Mouse (Mus musculus): ENCODE measurements at regions not wholly inside any gene's neighbourhood (a gene's known extent, or its start where the extent isn't known, plus 50 kb on each side); places are given as distances from the start of the nearest gene placed in this dataset.

DNA sequence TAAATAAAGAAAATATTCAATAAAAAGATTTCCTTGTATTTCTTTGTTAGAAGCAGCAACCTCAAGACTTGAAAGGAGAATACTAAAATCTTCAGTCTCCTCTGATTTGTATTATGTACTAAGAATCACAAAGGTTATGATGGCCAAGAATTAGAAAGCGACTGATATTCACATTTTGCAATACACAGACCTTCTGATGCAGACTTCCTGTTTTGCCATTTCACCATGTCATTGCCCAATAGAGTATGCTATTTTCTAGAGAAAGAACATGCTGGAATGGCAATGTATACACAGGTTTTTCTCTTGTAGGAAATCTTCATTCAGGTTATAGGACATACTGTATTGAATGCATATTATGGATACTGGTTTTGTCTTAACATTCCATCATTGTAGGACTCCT, 250.7 kb upstream of the Chrm2 start:
- no peak for TF ChIP-seq CHD2 (IDR thresholded peaks at IDR 0.05; ENCODE audit: low read depth, low read length)
- no peak for TF ChIP-seq HCFC1 (IDR thresholded peaks at IDR 0.05; ENCODE audit: borderline replicate concordance, insufficient read depth, low read length)
- DNase-seq (ENCODE audit: low read depth, low spot score), result no peak
- Histone ChIP-seq H3K4me3 (ENCODE audit: insufficient read depth in 1 of 2, low read depth in 1 of 2, low read length in 2 of 2, poor library complexity in 1 of 2, severe bottlenecking in 1 of 2) (no peak overlapping the region), H3K27ac (ENCODE audit: insufficient read depth, low read depth, low read length, poor library complexity, severe bottlenecking) (no peak overlapping the region), H3K36me3 (ENCODE audit: control insufficient read depth, insufficient read depth, low read length, poor library complexity, severe bottlenecking) (no peaks in the 10 kb centered on the region), H3K9ac (ENCODE audit: insufficient read depth, low read depth, low read length, poor library complexity, severe bottlenecking) (no peak overlapping the region), H3K4me1 (ENCODE audit: control insufficient read depth in 2 of 2, insufficient read depth in 2 of 2, low read length in 2 of 2, poor library complexity in 1 of 2) (no peaks in the 10 kb centered on the region), H3K9me3 (ENCODE audit: control insufficient read depth, insufficient read depth, low read depth, low read length) (no peaks in the 10 kb centered on the region)
- in situ Hi-C loops (cut with MboI; ENCODE audit: low sequenced_read_pairs in 2 of 2, unreplicated experiment in 2 of 2), result no loop called here

DNA sequence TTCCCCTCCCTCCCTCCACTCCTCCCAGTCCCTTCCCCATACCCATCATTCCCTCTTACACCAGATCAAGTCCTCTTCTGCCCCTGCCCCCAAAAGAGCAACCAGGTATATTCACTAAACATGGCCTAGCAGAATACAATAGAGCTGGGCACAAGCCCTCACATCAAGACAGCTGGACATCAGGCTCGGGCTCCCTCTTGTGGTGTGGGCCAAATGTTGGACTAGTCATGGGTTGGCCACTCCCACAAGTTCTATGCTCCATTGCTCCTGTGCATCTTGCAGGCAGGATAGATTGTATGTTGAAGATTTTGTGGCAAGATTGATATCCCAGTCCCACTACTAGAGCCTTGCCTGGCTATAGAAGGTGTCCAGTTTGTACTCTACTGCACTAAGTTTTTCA, 240.6 kb upstream of the Chrm2 start:
- Histone ChIP-seq H3K9ac (ENCODE audit: insufficient read depth, low read depth, low read length, poor library complexity, severe bottlenecking) (no peak overlapping the region), H3K4me3 (ENCODE audit: insufficient read depth in 1 of 2, low read depth in 1 of 2, low read length in 2 of 2, poor library complexity in 1 of 2, severe bottlenecking in 1 of 2) (no peak overlapping the region), H3K4me1 (ENCODE audit: control insufficient read depth in 2 of 2, insufficient read depth in 2 of 2, low read length in 2 of 2, poor library complexity in 1 of 2) (no peaks in the 10 kb centered on the region), H3K9me3 (ENCODE audit: control insufficient read depth, insufficient read depth, low read depth, low read length) (no peaks in the 10 kb centered on the region), H3K36me3 (ENCODE audit: control insufficient read depth, insufficient read depth, low read length, poor library complexity, severe bottlenecking) (no peaks in the 10 kb centered on the region), H3K27ac (ENCODE audit: insufficient read depth, low read depth, low read length, poor library complexity, severe bottlenecking) (no peak overlapping the region)
- in situ Hi-C loops (cut with MboI; ENCODE audit: low sequenced_read_pairs in 2 of 2, unreplicated experiment in 2 of 2), result no loop called here
- no peak for DNase-seq (ENCODE audit: low read depth, low spot score)
- TF ChIP-seq ZC3H11A (IDR thresholded peaks at IDR 0.05; ENCODE audit: borderline replicate concordance, low read depth, low read length) (no peak), ZNF384 (IDR thresholded peaks at IDR 0.05; ENCODE audit: low read depth, low read length) (no peak), HCFC1 (IDR thresholded peaks at IDR 0.05; ENCODE audit: borderline replicate concordance, insufficient read depth, low read length) (no peak), CHD2 (IDR thresholded peaks at IDR 0.05; ENCODE audit: low read depth, low read length) (no peak), MAFK (IDR thresholded peaks at IDR 0.05; ENCODE audit: insufficient read depth, low read depth, low read length) (no peak)

DNA sequence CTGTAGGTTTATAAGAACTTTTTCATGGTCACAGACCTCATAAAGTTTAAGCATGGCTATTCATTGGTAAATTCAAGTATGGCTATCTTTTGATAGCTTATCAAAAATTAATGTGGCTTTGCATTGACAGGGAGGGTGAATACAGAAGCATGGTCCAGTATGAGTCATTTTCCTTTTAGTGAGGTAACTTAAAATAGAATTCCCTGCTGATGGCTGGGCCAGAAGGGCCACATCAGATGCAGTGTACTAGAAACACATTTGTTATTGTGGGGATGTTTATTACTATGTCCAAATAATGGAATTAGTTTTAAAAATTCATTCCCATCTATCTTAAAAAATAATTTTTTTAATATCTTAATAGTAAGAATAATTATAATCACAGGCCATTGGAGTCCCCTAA, 213.4 kb upstream of the Chrm2 start:
- Histone ChIP-seq H3K9ac (ENCODE audit: insufficient read depth, low read depth, low read length, poor library complexity, severe bottlenecking) (no peak overlapping the region), H3K36me3 (ENCODE audit: control insufficient read depth, insufficient read depth, low read length, poor library complexity, severe bottlenecking) (no peaks in the 10 kb centered on the region), H3K9me3 (ENCODE audit: control insufficient read depth, insufficient read depth, low read depth, low read length) (no peaks in the 10 kb centered on the region), H3K4me1 (ENCODE audit: control insufficient read depth in 2 of 2, insufficient read depth in 2 of 2, low read length in 2 of 2, poor library complexity in 1 of 2) (no peaks in the 10 kb centered on the region), H3K4me3 (ENCODE audit: insufficient read depth in 1 of 2, low read depth in 1 of 2, low read length in 2 of 2, poor library complexity in 1 of 2, severe bottlenecking in 1 of 2) (no peak overlapping the region), H3K27ac (ENCODE audit: insufficient read depth, low read depth, low read length, poor library complexity, severe bottlenecking) (no peak overlapping the region)
- DNase-seq (ENCODE audit: low read depth, low spot score), result no peak
- in situ Hi-C loops (cut with MboI; ENCODE audit: low sequenced_read_pairs in 2 of 2, unreplicated experiment in 2 of 2), result no loop called here
- TF ChIP-seq MAFK (IDR thresholded peaks at IDR 0.05; ENCODE audit: insufficient read depth, low read depth, low read length), result no peak

DNA sequence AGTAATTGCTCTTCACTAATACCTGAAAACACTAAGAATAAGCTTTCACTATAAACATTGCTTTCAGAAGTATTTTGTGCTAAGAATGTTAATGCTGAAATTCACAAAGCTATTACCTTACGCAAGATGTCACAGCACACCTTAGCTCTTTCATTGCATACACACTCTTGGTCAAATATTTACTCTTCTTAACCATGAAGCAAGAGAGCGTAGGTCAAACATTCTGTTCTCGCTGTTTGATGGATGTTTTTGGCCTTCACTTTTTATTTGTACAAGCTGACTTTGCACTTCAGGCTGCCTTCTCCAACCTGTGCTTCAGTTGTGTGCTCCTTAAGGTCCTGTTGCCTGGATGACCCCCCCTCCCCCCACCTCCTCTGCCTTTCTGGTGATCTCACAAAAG, 212.8 kb upstream of the Chrm2 start:
- in situ Hi-C loops (cut with MboI; ENCODE audit: low sequenced_read_pairs in 2 of 2, unreplicated experiment in 2 of 2), result no loop called here
- no peaks in the 10 kb centered on the region for H3K36me3 ChIP-seq (ENCODE audit: control insufficient read depth, insufficient read depth, low read length, poor library complexity, severe bottlenecking)
- TF ChIP-seq HCFC1 (IDR thresholded peaks at IDR 0.05; ENCODE audit: borderline replicate concordance, insufficient read depth, low read length) (no peak), ZC3H11A (IDR thresholded peaks at IDR 0.05; ENCODE audit: borderline replicate concordance, low read depth, low read length) (no peak), ZNF384 (IDR thresholded peaks at IDR 0.05; ENCODE audit: low read depth, low read length) (no peak), MAFK (IDR thresholded peaks at IDR 0.05; ENCODE audit: insufficient read depth, low read depth, low read length) (no peak), CHD2 (IDR thresholded peaks at IDR 0.05; ENCODE audit: low read depth, low read length) (no peak)
- DNase-seq (ENCODE audit: low read depth, low spot score), result no peak
- H3K9ac ChIP-seq (ENCODE audit: insufficient read depth, low read depth, low read length, poor library complexity, severe bottlenecking), result no peak overlapping the region
- H3K27ac ChIP-seq (ENCODE audit: insufficient read depth, low read depth, low read length, poor library complexity, severe bottlenecking), result no peak overlapping the region
- no peaks in the 10 kb centered on the region for H3K9me3 ChIP-seq (ENCODE audit: control insufficient read depth, insufficient read depth, low read depth, low read length)
- H3K4me3 ChIP-seq (ENCODE audit: insufficient read depth in 1 of 2, low read depth in 1 of 2, low read length in 2 of 2, poor library complexity in 1 of 2, severe bottlenecking in 1 of 2), result no peak overlapping the region
- H3K4me1 ChIP-seq (ENCODE audit: control insufficient read depth in 2 of 2, insufficient read depth in 2 of 2, low read length in 2 of 2, poor library complexity in 1 of 2), result no peaks in the 10 kb centered on the region

DNA sequence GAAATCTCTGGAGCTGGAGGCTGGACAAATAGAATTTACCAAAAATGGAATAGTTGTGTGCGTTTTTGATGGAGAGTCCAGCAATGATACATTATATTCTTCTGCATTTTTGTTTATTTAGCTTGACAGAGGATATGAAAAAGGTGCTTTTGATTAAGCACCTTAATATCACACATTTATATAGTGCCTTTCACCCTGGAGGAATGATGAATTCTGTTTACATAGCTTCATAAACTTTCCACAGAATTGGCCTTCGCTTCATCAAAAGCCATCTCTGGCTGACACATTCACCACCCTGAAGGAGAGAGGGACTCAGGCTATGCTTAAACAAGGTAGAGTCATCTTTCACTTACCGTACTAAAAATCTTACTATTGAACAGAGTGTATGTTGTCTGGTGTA, 208.0 kb upstream of the Chrm2 start:
- H3K9ac ChIP-seq (ENCODE audit: insufficient read depth, low read depth, low read length, poor library complexity, severe bottlenecking), result no peak overlapping the region
- no peak overlapping the region for H3K27ac ChIP-seq (ENCODE audit: insufficient read depth, low read depth, low read length, poor library complexity, severe bottlenecking)
- in situ Hi-C loops (cut with MboI; ENCODE audit: low sequenced_read_pairs in 2 of 2, unreplicated experiment in 2 of 2), result no loop called here
- H3K9me3 ChIP-seq (ENCODE audit: control insufficient read depth, insufficient read depth, low read depth, low read length), result no peaks in the 10 kb centered on the region
- TF ChIP-seq ZNF384 (IDR thresholded peaks at IDR 0.05; ENCODE audit: low read depth, low read length) (no peak), CHD2 (IDR thresholded peaks at IDR 0.05; ENCODE audit: low read depth, low read length) (no peak), HCFC1 (IDR thresholded peaks at IDR 0.05; ENCODE audit: borderline replicate concordance, insufficient read depth, low read length) (no peak), MAFK (IDR thresholded peaks at IDR 0.05; ENCODE audit: insufficient read depth, low read depth, low read length) (no peak), ZC3H11A (IDR thresholded peaks at IDR 0.05; ENCODE audit: borderline replicate concordance, low read depth, low read length) (no peak)
- no peak overlapping the region for H3K4me3 ChIP-seq (ENCODE audit: insufficient read depth in 1 of 2, low read depth in 1 of 2, low read length in 2 of 2, poor library complexity in 1 of 2, severe bottlenecking in 1 of 2)
- H3K4me1 ChIP-seq (ENCODE audit: control insufficient read depth in 2 of 2, insufficient read depth in 2 of 2, low read length in 2 of 2, poor library complexity in 1 of 2), result no peaks in the 10 kb centered on the region
- H3K36me3 ChIP-seq (ENCODE audit: control insufficient read depth, insufficient read depth, low read length, poor library complexity, severe bottlenecking), result no peaks in the 10 kb centered on the region
- DNase-seq (ENCODE audit: low read depth, low spot score), result no peak
